Mouse (Mus musculus): ENCODE data around the gene Gja10. TPM values are rescaled to one million over a fixed set of nuclear protein-coding genes. Genes with fewer than 3 reads are reported as not detected.

Gja10 gene
- total RNA-seq, 2 experiments from 2014 or later = not detected

- no peak for DNase-seq
- intact Hi-C loops (cut with DNase I) = loop anchor here (5.0 kb wide), 1 partner anchor 494 kb away; no protein-coding TSS in a partner anchor
- Histone ChIP-seq H3K4me3 (no peak overlapping the region), H3K27ac (no peak overlapping the region)
- TF ChIP-seq CTCF (IDR thresholded peaks at IDR 0.05) = peak; percentile 67
These were observed 51.2 kb downstream of the Gja10 start for GRCm38 (mm10) chr4:32551337-32551736.

- Histone ChIP-seq H3K4me3 (no peak overlapping the region), H3K27ac (no peak overlapping the region)
- DNase-seq = no peak
- TF ChIP-seq CTCF (IDR thresholded peaks at IDR 0.05) = no peak
- intact Hi-C loops (cut with DNase I) = no loop called here
These were observed 53.4 kb downstream of the Gja10 start for GRCm38 (mm10) chr4:32549150-32549549.

Other genes starting within 250 kb of the Gja10 start
- gene Casp8ap2, start 12.7 kb upstream of the Gja10 start, total RNA-seq (2021) = 1 to 10 TPM; 4.3 to 5.0 TPM
- 1 to 10 TPM; 6.1 to 8.6 TPM for gene Mdn1, start 54.4 kb upstream of the Gja10 start, total RNA-seq (2021)
- 10 to 100 TPM; 15.7 to 26.1 TPM for gene Lyrm2, start 197.5 kb upstream of the Gja10 start, total RNA-seq (2021)

All from gastrocnemius, adult 2 months (tissue).